Comparison of ENCODE assay signal across 8 mouse cellular contexts in the genomic region with DNA sequence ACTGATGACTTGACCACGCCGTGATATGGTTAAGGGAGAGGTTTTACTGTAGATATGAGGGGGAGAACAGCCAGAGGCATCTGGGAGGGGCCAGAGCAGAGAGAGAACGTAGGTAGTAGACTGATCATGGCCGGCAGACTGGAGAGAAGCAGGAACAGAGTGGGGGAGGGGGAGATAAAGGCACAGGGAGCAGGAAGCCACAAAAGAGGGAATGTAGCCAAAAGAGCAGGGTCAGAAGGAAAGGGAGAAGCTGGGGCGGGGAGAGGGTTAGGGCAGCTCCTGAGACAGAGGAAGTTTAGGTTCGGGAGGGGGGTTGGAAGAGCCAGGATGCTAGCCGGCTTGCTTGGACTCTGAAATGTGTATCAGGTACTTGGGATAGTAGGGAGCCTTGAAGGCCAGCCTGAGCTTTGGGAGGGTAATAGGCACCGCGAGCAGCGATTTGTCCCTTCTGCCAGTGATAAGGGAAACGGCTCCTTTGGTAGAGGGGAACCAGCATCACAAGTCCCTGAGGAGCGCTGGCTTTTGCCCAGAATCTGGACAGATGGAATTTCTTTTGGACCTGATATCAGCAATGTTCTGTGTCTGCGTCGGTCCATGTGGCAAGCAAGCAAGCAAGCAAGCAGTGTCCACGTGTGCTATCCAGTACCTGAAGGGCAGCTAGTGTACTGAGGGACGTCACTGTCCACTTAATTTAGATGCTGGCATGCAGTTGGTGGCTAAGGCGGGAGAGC. TPM values are rescaled to one million over a fixed set of nuclear protein-coding genes. Genes with fewer than 3 reads are reported as not detected.
DNase-seq lines count a peak whose midpoint lies in the region; ATAC-seq lines count a peak whose summit lies in the region.

No protein-coding gene starts in this region.

- peak overlapping the region; percentile 47 for H3K27ac ChIP-seq in intestine, embryonic 14.5 days (ENCODE audit: low read depth)
- H3K27ac ChIP-seq in liver, embryonic 16.5 days (ENCODE audit: low read length), result peak overlapping the region; percentile 41
- peak overlapping the region; percentile 20; the same call in 1 of the 2 replicates for H3K27ac ChIP-seq in neural tube, embryonic 13.5 days (replicated peaks)

- H3K27me3 ChIP-seq in intestine, embryonic 14.5 days (replicated peaks; ENCODE audit: control insufficient read depth, insufficient read depth, low read length), result no peaks in the 10 kb centered on the region
- H3K27me3 ChIP-seq in liver, embryonic 16.5 days (ENCODE audit: control insufficient read depth, insufficient read depth, low read depth, low read length), result no peaks in the 10 kb centered on the region
- no peaks in the 10 kb centered on the region; the same call in 1 of the 2 replicates for H3K27me3 ChIP-seq in neural tube, embryonic 13.5 days

- peak; percentile 61 for ATAC-seq in intestine, embryonic 14.5 days (replicated peaks; ENCODE audit: low FRiP score, low TSS enrichment, low read depth)
- ATAC-seq in liver, embryonic 16.5 days (ENCODE audit: low read depth), result peak; percentile 40
- peak; percentile 68 for ATAC-seq in neural tube, embryonic 13.5 days (ENCODE audit: low read depth)

- H3K4me2 ChIP-seq in intestine, embryonic 14.5 days (ENCODE audit: low read length), result peak overlapping the region; percentile 43
- peak overlapping the region; percentile 47 for H3K4me2 ChIP-seq in liver, embryonic 16.5 days (ENCODE audit: low read depth, low read length)
- peak overlapping the region; percentile 34 for H3K4me2 ChIP-seq in neural tube, embryonic 13.5 days

- WGBS in intestine, embryonic 14.5 days, result 26% methylated on average over 17 of the region's 17 CpGs
- WGBS in liver, embryonic 16.5 days (ENCODE audit: insufficient replicate concordance), result 20% methylated on average over 17 of the region's 17 CpGs
- 25% methylated on average over 17 of the region's 17 CpGs for WGBS in neural tube, embryonic 13.5 days

- DNase-seq in 3134 (ENCODE audit: extremely low read depth, insufficient read length, low spot score), result peak; percentile 22
- DNase-seq in adrenal gland, adult 2 months, result peak; percentile 54
- peak; percentile 51 for DNase-seq in forelimb bud, embryonic 11.5 days (ENCODE audit: low read depth, low spot score)
- peak; percentile 74 for DNase-seq in intestine, embryonic 14.5 days (ENCODE audit: low spot score)
- DNase-seq in left cerebral cortex, adult 8-10 months (ENCODE audit: low spot score in 2 of 2), result no peak
- no peak for DNase-seq in gastrocnemius, postnatal 10 days

- H3K9ac ChIP-seq in intestine, embryonic 14.5 days (ENCODE audit: low read length), result 0 out of 2 replicates have a peak overlapping the region, but pooled peaks have one; percentile 14
- 0 out of 2 replicates have a peak overlapping the region, but pooled peaks have one; percentile 2 for H3K9ac ChIP-seq in liver, embryonic 16.5 days (ENCODE audit: low read depth, low read length)
- peak overlapping the region; percentile 22; the same call in 1 of the 2 replicates for H3K9ac ChIP-seq in neural tube, embryonic 13.5 days

- H3K4me1 ChIP-seq in intestine, embryonic 14.5 days (replicated peaks; ENCODE audit: control insufficient read depth, insufficient read depth, low read length), result peaks cover 27% of the 10 kb centered on the region
- peaks cover 19% of the 10 kb centered on the region for H3K4me1 ChIP-seq in liver, embryonic 16.5 days (ENCODE audit: control insufficient read depth, low read depth, low read length)
- H3K4me1 ChIP-seq in neural tube, embryonic 13.5 days (replicated peaks), result peaks cover 35% of the 10 kb centered on the region

- H3K9me3 ChIP-seq in intestine, embryonic 14.5 days (ENCODE audit: control insufficient read depth, low read length), result no peaks in the 10 kb centered on the region
- H3K9me3 ChIP-seq in liver, embryonic 16.5 days (replicated peaks; ENCODE audit: control insufficient read depth, low read length), result no peaks in the 10 kb centered on the region
- H3K9me3 ChIP-seq in neural tube, embryonic 13.5 days, result no peaks in the 10 kb centered on the region

- peak overlapping the region; percentile 9; the same call in 1 of the 2 replicates for H3K4me3 ChIP-seq in intestine, embryonic 14.5 days (ENCODE audit: low read depth, low read length)
- peak overlapping the region; percentile 9 for H3K4me3 ChIP-seq in liver, embryonic 16.5 days (ENCODE audit: low read depth, low read length)
- H3K4me3 ChIP-seq in neural tube, embryonic 13.5 days, result peak overlapping the region; percentile 5; the same call in 1 of the 2 replicates

- H3K36me3 ChIP-seq in intestine, embryonic 14.5 days (ENCODE audit: control insufficient read depth, insufficient read depth, low read length), result no peaks in the 10 kb centered on the region
- H3K36me3 ChIP-seq in liver, embryonic 16.5 days (ENCODE audit: control insufficient read depth, insufficient read depth), result no peaks in the 10 kb centered on the region
- no peaks in the 10 kb centered on the region for H3K36me3 ChIP-seq in neural tube, embryonic 13.5 days

RNA-seq across cellular contexts. Expression of gene Cox7a2l, which starts 10.7 kb away (rescaled TPM):
- 100 to 1,000 TPM; 141 to 185 TPM for total RNA-seq in adrenal gland, adult 2 months (2021)
- polyA plus RNA-seq in adrenal gland, adult 2 months (2012; rRNA removed), result 68.7 and 87.2 TPM in 2 replicates
- 192 and 198 TPM in 2 replicates for polyA plus RNA-seq in intestine, embryonic 14.5 days (2014; fragmentation: Nextera tagmentation; extraction: Ambion mirVana)
- polyA plus RNA-seq in liver, embryonic 16.5 days (2015; fragmentation: Nextera tagmentation; extraction: Ambion mirVana), result 61.0 and 63.5 TPM in 2 replicates
- 183 and 192 TPM in 2 replicates for polyA plus RNA-seq in neural tube, embryonic 13.5 days (2015; fragmentation: Nextera tagmentation; extraction: Ambion mirVana)
- total RNA-seq in left cerebral cortex, adult 8-10 months (2022), result 100 to 1,000 TPM; 186 to 197 (median 193) TPM
- 100 to 1,000 TPM; 140 TPM for total RNA-seq in gastrocnemius, postnatal 10 days (2021)

Comparison
In these comparisons a context has a peak if more than half of its experiments do, and no peak if none do; other contexts are left out.
1. DNase-seq: peak in 3134 (single experiment), adrenal gland, adult 2 months (single experiment), forelimb bud, embryonic 11.5 days (single experiment) and intestine, embryonic 14.5 days (single experiment); none in left cerebral cortex, adult 8-10 months (0 of 2) and gastrocnemius, postnatal 10 days (single experiment).
2. Peak in every context shown above with its lines, with median percentiles within 50 percentile points of each other: ATAC-seq, H3K27ac ChIP-seq, H3K4me2 ChIP-seq, H3K4me3 ChIP-seq and H3K9ac ChIP-seq.